Mouse (Mus musculus): Measurements from ENCODE around the gene H2-Q7.

DNA sequence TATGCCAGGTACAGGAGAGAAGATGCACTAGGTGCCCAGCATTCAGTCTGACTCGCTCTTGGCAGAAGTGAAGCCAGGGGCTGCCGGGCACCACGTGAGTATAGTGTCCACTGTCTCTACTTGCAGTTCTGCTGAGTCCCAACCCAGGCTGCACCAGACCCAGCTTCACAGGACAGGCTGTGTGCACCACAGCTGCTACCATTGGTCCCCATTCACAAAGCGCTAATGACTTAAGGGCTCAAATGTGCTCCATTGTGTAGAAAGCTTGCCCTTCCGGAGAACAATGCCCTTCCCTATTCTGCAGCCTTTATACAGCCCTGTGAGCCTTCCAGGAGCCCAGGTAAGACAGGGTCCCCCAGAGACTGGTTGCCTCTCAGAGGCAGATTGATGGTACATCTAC lies 51.4 kb downstream of the H2-Q7 start:
- TF ChIP-seq CTCF (IDR thresholded peaks at IDR 0.05; ENCODE audit: borderline replicate concordance, extremely low read depth, insufficient read depth, insufficient read length) = no peak
- TF ChIP-seq POLR2A (IDR thresholded peaks at IDR 0.05; ENCODE audit: borderline replicate concordance, extremely low read depth, insufficient read depth, insufficient read length, poor library complexity, severe bottlenecking) = no peak
